Mouse (Mus musculus) lung, embryonic 16.5 days (tissue): ENCODE data around the gene Adap2. TPM values are rescaled to one million over a fixed set of nuclear protein-coding genes. Genes with fewer than 3 reads are reported as not detected.

Experiments used
- ATAC-seq: fragments of 200-750 bp; cut with Nextera tagmentation; 2 replicates; pipeline ENCODE4 v1.8.0; 2017; ENCODE audit warnings: low read depth, mild to moderate bottlenecking, moderate library complexity
- H3K27ac ChIP-seq: fragments of 300-500 bp; sonication (generic); 2 replicates; pipeline ENCODE4 v1.5.1; 2014; ENCODE audit warnings: mild to moderate bottlenecking, control low read depth, low read length
- H3K27me3 ChIP-seq: fragments of 300-500 bp; sonication (generic); 2 replicates; pipeline ENCODE4 v1.6.1; 2014; ENCODE audit warnings: low read depth, low read length, mixed read lengths; ENCODE audit not compliant: control insufficient read depth, insufficient read depth
- H3K36me3 ChIP-seq: fragments of 300-500 bp; sonication (generic); 2 replicates; pipeline ENCODE4 v1.6.1; 2014; ENCODE audit warnings: low read length; ENCODE audit not compliant: control insufficient read depth, insufficient read depth
- H3K4me1 ChIP-seq: fragments of 300-500 bp; sonication (generic); replicated peaks from 2 replicates; pipeline ENCODE4 v1.6.1; 2014; ENCODE audit warnings: low read length, mixed read lengths; ENCODE audit not compliant: control insufficient read depth, insufficient read depth
- H3K4me2 ChIP-seq: fragments of 300-500 bp; sonication (generic); 2 replicates; pipeline ENCODE4 v1.6.1; 2014; ENCODE audit warnings: low read depth, low read length, control low read depth
- H3K4me3 ChIP-seq: fragments of 300-500 bp; sonication (generic); 2 replicates; pipeline ENCODE4 v1.5.1; 2014; ENCODE audit warnings: mild to moderate bottlenecking, low read length, control low read depth
- H3K9ac ChIP-seq: fragments of 300-500 bp; sonication (generic); 2 replicates; pipeline ENCODE4 v1.6.1; 2014; ENCODE audit warnings: low read length, control low read depth
- H3K9me3 ChIP-seq: fragments of 300-500 bp; sonication (generic); 2 replicates; pipeline ENCODE4 v1.6.1; 2016; ENCODE audit warnings: low read length; ENCODE audit not compliant: control insufficient read depth
- WGBS: fragments of 180-500 bp; shearing (Covaris S2); extraction: QIAGEN DNeasy Blood & Tissue Kit; methylation state at CpG from one replicate; pipeline ENCODE4 v1.1.7; 2014; 5-methylcytosine and 5-hydroxymethylcytosine counted together
- polyA plus RNA-seq: library from polyadenylated mRNA; unstranded; fragments of >200 nt; fragmentation: Nextera tagmentation; extraction: Ambion mirVana; gene quantifications from 2 replicates; pipeline ENCODE4 v1.2.1, GENCODE M21; 2015

The Adap2 gene
- polyA plus RNA-seq, 1 experiment from 2014 or later: 4.0 TPM

- H3K36me3 ChIP-seq: no peaks in the 10 kb centered on the region
- 62% methylated on average over 4 of the region's 4 CpGs for WGBS
- no peak overlapping the region for H3K27ac ChIP-seq
- no peak overlapping the region for H3K4me2 ChIP-seq
- H3K4me3 ChIP-seq: no peak overlapping the region
- no peaks in the 10 kb centered on the region for H3K9me3 ChIP-seq
- H3K4me1 ChIP-seq: no peaks in the 10 kb centered on the region
- no peak for ATAC-seq
- H3K27me3 ChIP-seq: no peaks in the 10 kb centered on the region
- H3K9ac ChIP-seq: no peak overlapping the region
Measured at GRCm38 (mm10) chr11:80168611-80169249, 14.8 kb downstream of the Adap2 start.

GRCm38 (mm10) chr11:80169629-80170028, 15.7 kb downstream of the Adap2 start:
- H3K36me3 ChIP-seq: no peaks in the 10 kb centered on the region
- H3K4me1 ChIP-seq: no peaks in the 10 kb centered on the region
- WGBS: 88% methylated on average over 3 of the region's 3 CpGs
- ATAC-seq: no peak
- no peak overlapping the region for H3K9ac ChIP-seq
- no peak overlapping the region for H3K4me2 ChIP-seq
- no peak overlapping the region for H3K4me3 ChIP-seq
- no peaks in the 10 kb centered on the region for H3K27me3 ChIP-seq
- no peaks in the 10 kb centered on the region for H3K9me3 ChIP-seq
- no peak overlapping the region for H3K27ac ChIP-seq

- Histone ChIP-seq H3K9ac (no peak overlapping the region), H3K4me3 (no peak overlapping the region), H3K4me1 (no peaks in the 10 kb centered on the region), H3K36me3 (no peaks in the 10 kb centered on the region), H3K27me3 (no peaks in the 10 kb centered on the region), H3K4me2 (no peak overlapping the region), H3K9me3 (no peaks in the 10 kb centered on the region), H3K27ac (no peak overlapping the region)
- WGBS: 60% methylated on average over 5 of the region's 5 CpGs
- no peak for ATAC-seq
Measured at GRCm38 (mm10) chr11:80170351-80170750, 16.4 kb downstream of the Adap2 start.

- Histone ChIP-seq H3K9me3 (no peaks in the 10 kb centered on the region), H3K27me3 (no peaks in the 10 kb centered on the region), H3K4me1 (no peaks in the 10 kb centered on the region), H3K36me3 (no peaks in the 10 kb centered on the region), H3K27ac (no peak overlapping the region), H3K9ac (no peak overlapping the region), H3K4me3 (no peak overlapping the region), H3K4me2 (no peak overlapping the region)
- WGBS: 56% methylated on average over 4 of the region's 4 CpGs
- ATAC-seq: no peak
Measured at GRCm38 (mm10) chr11:80171884-80172283, 18.0 kb downstream of the Adap2 start.

GRCm38 (mm10) chr11:80173963-80174670, 20.2 kb downstream of the Adap2 start:
- Histone ChIP-seq H3K27me3 (no peaks in the 10 kb centered on the region), H3K27ac (no peak overlapping the region), H3K4me3 (no peak overlapping the region), H3K36me3 (no peaks in the 10 kb centered on the region), H3K4me1 (no peaks in the 10 kb centered on the region), H3K9ac (no peak overlapping the region), H3K4me2 (no peak overlapping the region), H3K9me3 (no peaks in the 10 kb centered on the region)
- no peak for ATAC-seq
- WGBS: 78% methylated on average over 11 of the region's 11 CpGs

GRCm38 (mm10) chr11:80176911-80177895, 23.3 kb downstream of the Adap2 start:
- no peaks in the 10 kb centered on the region for H3K4me1 ChIP-seq
- H3K36me3 ChIP-seq: no peaks in the 10 kb centered on the region
- 68% methylated on average over 11 of the region's 11 CpGs for WGBS
- H3K4me2 ChIP-seq: no peak overlapping the region
- ATAC-seq: no peak
- no peak overlapping the region for H3K4me3 ChIP-seq
- no peaks in the 10 kb centered on the region for H3K9me3 ChIP-seq
- H3K9ac ChIP-seq: no peak overlapping the region
- H3K27me3 ChIP-seq: no peaks in the 10 kb centered on the region
- no peak overlapping the region for H3K27ac ChIP-seq

- ATAC-seq: no peak
- WGBS: 76% methylated on average over 8 of the region's 8 CpGs
- no peaks in the 10 kb centered on the region for H3K9me3 ChIP-seq
- H3K27me3 ChIP-seq: no peaks in the 10 kb centered on the region
- no peak overlapping the region for H3K9ac ChIP-seq
- no peak overlapping the region for H3K4me3 ChIP-seq
- no peaks in the 10 kb centered on the region for H3K36me3 ChIP-seq
- no peak overlapping the region for H3K4me2 ChIP-seq
- no peak overlapping the region for H3K27ac ChIP-seq
- H3K4me1 ChIP-seq: no peaks in the 10 kb centered on the region
Measured at GRCm38 (mm10) chr11:80178316-80178715, 24.4 kb downstream of the Adap2 start.

GRCm38 (mm10) chr11:80181021-80181749, 27.3 kb downstream of the Adap2 start:
- Histone ChIP-seq H3K4me2 (no peak overlapping the region), H3K36me3 (no peaks in the 10 kb centered on the region), H3K9me3 (no peaks in the 10 kb centered on the region), H3K4me1 (peaks cover 5% of the 10 kb centered on the region), H3K9ac (no peak overlapping the region), H3K27ac (no peak overlapping the region), H3K4me3 (no peak overlapping the region), H3K27me3 (no peaks in the 10 kb centered on the region)
- WGBS: 63% methylated on average over 5 of the region's 5 CpGs
- no peak for ATAC-seq
